Mouse (Mus musculus) megakaryocyte, adult 5-6 weeks (primary cell): Measurements from ENCODE around the gene Tmem189. TPM values are rescaled to one million over a fixed set of nuclear protein-coding genes. Genes with fewer than 3 reads are reported as not detected.

Experiments
- ATAC-seq: 2 replicates; pipeline ENCODE4 v1.8.0; 2016; ENCODE audit warnings: mild to moderate bottlenecking, inconsistent platforms; ENCODE audit not compliant: poor library complexity, severe bottlenecking
- total RNA-seq, 2 experiments: library from RNA; stranded (forward) in 1 of 2; stranded (reverse) in 1 of 2; fragments of 153-499, 151-499 nt in 1 of 2; fragments of 221-1000, 200-1000 nt in 1 of 2; gene quantifications; 2 replicates each; pipeline versions ENCODE4 v1.2.3 to v1.2.4; 2015 to 2017

Tmem189 gene
- total RNA-seq, 2 experiments from 2014 or later: 35.7 to 40.6 TPM

DNA sequence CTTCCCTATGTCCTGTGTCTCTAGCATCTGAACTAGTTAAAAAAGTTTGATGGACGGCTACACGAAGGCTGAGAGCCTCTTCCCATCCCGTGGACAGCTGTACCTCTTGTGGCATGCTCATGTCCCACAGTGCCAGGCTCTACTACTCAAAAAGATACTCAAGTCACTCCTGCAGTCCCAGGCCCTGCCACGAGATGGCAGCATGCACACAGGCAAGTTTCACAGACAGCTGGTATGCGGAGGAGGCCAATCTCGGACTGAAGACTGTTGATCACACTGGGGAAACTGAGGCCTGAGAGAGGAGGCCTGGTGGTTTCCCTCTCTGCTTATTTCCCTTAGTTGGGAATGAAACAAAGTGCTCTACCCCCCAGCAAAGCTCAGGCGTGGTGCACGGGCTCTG is 4.5 kb downstream of the Tmem189 start:
- ATAC-seq: peak; percentile 33

DNA sequence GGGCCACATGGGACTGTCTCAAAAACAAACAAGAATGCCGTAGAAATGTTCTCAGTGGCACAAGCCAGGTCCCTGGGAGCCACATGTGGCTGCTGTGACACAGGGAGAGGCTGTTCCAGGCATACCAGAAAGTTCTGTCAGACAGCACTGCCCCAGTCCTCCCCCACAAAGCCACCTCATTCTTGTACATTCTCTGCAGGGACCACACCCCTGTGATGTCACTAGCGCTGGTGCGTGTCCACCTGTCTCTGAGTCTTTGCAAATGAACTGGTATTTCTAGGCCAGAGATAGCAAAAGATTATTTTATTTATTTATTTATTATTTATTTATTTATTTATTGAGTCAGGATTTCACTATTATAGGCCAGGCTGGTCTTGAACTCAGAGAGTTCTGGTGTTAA is 5.9 kb downstream of the Tmem189 start:
- no peak for ATAC-seq

DNA sequence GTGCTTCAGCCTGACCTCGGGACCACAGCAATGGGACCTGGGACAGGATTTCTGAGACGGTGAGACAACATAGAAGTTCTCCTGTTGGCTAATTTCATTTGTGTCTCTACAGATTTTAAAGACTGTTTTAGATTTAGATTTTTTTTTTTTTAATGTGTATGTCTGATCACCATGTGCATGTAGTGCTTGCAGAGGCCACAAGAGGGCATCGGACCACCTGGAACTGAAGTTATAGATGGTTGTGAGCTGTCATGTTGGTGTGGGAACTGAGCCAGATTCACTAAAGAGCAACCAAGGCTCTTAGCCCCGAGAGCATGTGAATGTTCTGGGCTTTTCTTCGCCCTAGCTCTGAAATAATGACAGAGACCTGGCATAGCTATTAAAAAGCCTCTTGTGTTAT is 9.0 kb downstream of the Tmem189 start:
- peak; percentile 51 for ATAC-seq

DNA sequence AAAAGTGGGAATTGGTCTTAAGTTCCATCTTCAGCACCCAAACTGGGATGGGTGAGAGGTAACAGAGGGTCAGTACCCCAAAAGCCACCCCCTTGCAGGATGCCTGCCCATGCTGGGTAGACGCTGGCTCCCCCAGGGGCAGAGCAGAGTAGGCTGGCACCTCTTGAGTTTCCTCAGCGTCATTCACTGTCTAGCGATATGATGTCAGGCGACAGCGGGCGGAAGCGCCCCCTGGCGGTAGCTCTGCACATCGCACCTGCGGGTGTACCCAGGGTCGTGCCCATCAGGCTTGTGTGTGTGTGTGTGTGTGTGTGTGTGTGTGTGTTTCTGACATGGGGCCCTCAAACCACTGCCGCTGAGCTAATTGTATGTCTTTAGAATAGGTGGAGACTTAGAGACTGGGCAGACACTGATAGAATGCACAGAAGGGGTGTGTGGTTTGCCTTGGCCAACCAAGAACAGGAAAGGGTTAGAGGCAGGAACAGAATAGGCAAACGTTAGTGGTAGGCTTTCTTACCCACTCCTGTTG is 9.7 kb downstream of the Tmem189 start:
- peak; percentile 90 for ATAC-seq

DNA sequence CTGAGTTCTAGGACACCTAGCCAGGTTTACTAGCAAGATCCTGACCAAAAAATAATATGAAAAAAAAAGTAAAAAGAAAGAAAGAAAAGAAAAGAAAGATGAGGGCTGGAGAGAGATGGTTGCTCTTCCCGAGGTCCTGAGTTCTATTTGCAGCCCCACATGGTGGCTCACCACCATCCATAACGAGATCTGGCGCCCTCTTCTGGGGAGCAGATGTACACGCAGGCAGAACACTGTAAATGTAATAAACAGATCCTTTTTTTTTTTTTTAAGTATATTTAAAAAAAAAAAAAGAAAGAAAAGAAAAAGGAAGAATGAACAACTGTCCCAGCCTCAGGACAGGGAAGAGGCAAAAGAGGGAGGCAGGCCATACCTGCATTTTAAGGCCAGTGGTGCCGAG is 11.0 kb downstream of the Tmem189 start:
- no peak for ATAC-seq

DNA sequence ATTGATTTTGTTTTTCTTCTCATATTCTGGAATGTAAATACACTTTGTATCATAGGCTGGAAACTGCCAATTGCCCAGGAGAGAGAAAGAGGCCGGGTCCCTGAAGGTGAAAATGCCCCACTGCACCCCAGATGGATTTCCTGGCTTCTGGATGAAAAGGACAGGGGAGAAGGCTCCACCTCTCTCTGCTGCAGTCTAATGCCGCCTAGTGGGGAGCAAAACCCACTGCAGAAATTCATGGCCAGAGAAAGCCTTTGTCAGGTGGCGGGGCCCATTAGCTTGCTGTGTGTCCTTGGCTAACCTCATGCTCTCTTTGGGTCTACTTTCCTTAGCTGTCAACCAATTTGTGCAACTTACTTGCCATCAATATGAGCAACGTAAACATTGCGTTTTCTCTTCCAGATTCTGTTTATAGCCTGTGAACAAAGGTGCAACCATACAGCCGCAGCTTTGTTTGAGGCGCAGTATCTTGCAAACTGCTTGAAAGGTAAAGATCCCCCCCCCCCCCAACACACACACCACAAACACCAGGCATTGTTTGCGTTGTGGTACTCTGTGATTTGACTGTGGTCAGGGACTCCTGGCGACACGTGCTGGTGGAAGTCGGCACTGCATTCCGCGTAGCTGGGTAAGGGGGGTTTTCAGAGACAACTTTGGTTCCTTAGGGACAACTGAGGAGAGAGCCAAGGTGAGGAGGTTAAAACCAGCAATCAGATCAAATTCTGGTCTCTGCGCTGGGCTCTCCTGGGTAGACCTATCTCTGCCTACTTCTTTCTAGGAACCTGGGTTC is 14.3 kb downstream of the Tmem189 start:
- peak; percentile 70 for ATAC-seq

- no peak for ATAC-seq
Measured at GRCm38 (mm10) chr2:167672212-167672685, 17.4 kb downstream of the Tmem189 start.

- ATAC-seq: no peak
Measured at GRCm38 (mm10) chr2:167671101-167671633, 18.5 kb downstream of the Tmem189 start.

- ATAC-seq: no peak
Measured at GRCm38 (mm10) chr2:167669398-167669797, 20.2 kb downstream of the Tmem189 start.

GRCm38 (mm10) chr2:167668426-167668825 is 21.2 kb downstream of the Tmem189 start:
- ATAC-seq: no peak

- no peak for ATAC-seq
Measured at GRCm38 (mm10) chr2:167665972-167666713, 23.5 kb downstream of the Tmem189 start.

DNA sequence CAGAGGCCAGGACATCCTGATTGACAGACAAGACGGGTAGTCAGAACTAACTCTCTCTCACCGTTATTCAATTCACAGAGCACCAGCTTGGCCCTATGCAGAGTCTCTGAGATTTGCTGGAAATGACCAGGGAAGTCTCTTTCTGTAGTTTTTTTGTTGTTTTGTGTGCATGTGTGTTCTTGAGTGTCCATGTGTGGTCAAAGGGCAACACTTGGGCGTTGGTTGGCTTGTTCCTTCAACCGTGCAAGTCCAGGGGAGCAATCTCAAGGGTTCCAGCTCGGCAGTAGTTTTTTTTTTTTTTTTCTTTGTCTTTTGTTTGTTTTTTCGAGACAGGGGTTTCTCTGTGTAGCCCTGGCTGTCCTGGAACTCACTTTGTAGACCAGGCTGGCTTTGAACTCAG is 26.9 kb downstream of the Tmem189 start:
- no peak for ATAC-seq

DNA sequence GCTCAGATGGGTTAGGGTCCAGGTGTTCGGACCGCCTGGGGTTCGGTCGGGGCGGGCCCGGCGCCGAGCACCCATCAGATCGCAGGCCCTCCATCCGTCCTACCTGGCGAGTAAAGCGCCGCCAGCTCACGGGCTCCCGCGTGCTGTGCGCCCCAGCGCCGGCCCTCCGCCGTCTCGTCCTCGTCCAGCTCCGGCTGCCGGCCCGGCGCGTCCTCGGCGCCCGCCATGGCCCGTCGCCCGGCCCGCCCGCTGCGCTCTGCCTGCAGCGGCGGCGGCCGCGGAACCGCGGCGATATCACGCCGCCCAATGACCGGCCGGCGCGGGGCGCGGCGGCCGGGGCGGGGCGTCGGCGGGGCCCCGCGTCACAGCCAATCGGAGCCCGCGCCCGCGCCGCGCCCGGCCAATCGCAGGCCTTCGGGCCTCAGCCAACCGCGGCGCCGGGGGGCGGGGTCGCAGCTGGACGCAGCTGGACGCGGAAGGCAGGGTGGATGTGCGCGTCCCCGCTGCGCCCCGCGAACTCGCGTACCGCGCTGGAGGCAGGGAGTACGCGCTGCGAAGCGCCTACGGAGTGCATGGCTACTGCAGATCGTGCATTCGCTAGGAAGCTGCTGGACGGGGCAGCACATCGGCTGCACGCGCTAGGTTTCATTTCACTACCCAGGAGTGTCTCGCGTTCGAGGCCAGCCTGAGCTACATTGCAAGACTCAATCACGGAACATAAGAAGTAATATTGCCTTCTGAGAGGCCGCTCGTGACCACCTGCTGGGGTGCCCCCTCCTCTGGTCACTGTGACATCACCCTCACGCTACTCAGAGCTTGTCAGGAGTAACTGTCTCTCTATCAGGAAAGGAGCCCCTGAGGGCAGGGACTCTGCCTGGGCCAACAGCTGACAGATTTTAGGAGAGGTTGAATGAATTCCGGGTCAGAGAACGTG is 28.1 kb downstream of the Tmem189 start, which contains the start of gene Gm20431:
Gene Gm20431 (minus strand): TSS at position 227 of the 934 bp plus-strand sequence.
- ATAC-seq: peak; percentile 77

DNA sequence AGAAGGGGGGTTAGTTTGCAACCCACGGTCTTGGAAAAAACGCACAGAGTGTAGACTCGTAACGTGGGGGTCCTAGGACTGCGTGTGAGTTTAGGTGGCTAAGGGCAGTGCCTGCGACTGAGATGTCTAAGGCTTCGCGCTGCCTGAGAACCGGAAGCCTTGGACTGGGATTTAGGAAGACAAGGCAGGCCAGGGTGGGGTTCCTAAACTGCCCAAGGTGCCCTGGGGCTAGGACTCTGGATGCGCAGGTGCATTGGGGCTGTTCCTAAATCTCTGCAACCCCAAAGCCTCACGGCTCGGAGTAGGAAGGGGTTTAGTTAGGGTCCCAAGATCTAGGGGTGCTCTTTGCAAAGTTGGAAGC is 29.0 kb downstream of the Tmem189 start:
- no peak for ATAC-seq

DNA sequence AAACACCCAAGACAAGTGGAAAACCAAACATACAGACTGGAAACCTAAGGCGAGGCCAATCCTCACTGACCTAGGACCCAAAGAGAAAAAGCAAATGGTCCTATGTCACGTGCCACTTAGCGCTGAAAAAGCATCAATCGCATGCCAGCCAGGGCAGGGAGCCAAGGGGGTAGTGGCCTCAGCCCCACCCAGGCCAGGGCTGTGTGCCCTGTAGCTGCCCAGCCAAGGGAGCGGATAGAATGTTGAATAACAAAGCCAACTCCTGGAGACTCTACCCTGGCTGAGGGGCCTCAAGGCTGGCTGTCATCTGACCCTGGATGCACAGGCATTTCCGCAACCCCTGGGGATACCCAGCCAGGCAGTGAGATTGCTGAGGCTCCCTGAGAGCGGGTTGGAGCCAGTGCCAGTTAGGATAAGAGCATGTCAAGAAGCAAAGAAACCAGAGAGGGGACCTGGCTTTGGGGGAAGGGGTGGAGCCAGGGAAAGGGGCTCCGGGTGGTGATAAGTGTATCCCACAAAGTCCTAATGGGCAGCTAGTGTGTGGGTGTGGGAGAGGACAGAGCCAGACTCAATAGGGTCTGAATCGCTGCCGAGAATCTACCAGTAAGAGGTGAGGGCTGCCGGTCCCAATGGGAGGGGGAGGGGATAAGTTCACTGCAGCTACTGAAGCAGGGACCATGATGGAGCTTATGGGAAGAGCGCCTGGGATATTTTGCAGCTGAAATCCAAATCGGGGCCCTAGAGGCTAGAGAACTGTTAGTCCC is 29.6 kb downstream of the Tmem189 start:
- ATAC-seq: no peak

DNA sequence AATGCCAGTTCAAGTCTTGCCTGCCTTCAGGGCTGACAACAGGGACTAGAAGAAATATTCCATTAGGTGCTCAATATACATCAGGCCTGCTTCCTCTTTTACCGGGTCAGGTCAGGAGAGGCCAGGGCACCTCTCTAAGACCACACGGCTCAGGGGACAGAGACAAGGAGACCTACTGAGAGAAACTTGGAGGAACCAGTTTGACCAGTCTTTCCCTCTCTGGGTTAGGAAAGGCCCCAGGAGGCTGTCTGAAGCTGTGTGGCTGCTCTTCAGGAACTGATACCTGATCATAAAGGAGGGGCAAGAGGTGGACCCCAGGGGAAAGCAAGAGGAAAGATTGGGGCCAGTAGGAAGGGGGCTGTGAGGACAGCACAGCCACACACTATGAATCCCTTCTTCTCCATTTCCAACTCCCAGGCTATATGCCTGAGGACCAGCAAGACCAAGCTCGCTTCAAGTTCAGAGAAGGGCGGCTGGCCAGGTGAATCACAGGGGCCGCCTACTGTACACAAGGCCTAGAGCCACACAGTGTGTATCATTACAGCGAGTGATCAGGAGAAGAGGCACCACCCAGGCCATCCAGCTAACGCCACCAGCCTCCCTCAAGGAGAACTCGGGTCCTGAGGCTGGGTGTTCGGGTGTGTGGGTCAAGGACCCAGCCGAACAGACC is 30.3 kb downstream of the Tmem189 start:
- ATAC-seq: no peak

DNA sequence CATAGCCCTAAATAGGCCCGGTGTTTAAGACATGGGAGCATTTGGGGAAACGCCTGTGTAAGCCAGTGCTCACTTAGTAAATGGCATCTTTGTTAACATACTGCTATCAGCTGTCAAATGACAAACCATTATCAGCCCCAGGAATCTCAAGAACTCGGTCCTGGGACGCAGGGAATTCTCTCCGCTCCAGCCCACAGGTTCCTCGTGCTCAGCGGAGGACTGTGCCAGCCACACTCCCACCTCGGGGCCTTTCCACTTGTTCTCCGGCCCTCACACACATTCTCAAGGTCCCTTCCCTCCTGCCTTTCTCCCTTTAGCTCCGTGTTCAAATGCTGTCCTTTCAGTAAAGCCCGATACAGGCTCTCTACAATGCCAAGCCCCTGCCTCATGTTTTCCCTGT is 30.9 kb downstream of the Tmem189 start:
- ATAC-seq: no peak

DNA sequence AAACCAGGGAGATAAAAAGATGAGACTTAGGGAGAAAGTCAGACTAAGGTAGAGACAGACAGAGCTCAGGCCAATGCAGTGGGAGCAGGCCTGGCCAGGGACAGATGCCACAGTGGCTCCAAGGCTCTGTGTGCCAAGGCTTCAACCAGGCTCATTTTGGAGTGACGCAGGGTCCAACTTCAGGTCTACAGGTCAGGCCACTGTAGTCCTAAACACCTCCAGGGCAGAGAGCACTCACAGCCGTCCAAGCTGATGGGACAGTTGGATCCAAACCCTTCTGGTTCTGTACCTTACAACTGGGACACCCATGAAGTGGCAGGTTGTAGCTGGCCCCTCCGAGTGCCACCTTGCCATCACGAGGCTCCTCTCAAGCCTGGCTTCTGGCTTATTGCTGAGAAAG is 31.6 kb downstream of the Tmem189 start:
- no peak for ATAC-seq
